Mouse (Mus musculus) megakaryocyte, adult 5-6 weeks (primary cell): ENCODE data around the gene Kdm2b. TPM values are rescaled to one million over a fixed set of nuclear protein-coding genes. Genes with fewer than 3 reads are reported as not detected.

Source experiments
- ATAC-seq: 2 replicates; pipeline ENCODE4 v1.8.0; 2016; ENCODE audit warnings: mild to moderate bottlenecking, inconsistent platforms; ENCODE audit not compliant: poor library complexity, severe bottlenecking
- total RNA-seq, 2 experiments: library from RNA; stranded (forward) in 1 of 2; stranded (reverse) in 1 of 2; fragments of 153-499, 151-499 nt in 1 of 2; fragments of 221-1000, 200-1000 nt in 1 of 2; gene quantifications; 2 replicates each; pipeline versions ENCODE4 v1.2.3 to v1.2.4; 2015 to 2017

The Kdm2b gene
- total RNA-seq, 2 experiments from 2014 or later, result 29.1 to 31.6 TPM

DNA sequence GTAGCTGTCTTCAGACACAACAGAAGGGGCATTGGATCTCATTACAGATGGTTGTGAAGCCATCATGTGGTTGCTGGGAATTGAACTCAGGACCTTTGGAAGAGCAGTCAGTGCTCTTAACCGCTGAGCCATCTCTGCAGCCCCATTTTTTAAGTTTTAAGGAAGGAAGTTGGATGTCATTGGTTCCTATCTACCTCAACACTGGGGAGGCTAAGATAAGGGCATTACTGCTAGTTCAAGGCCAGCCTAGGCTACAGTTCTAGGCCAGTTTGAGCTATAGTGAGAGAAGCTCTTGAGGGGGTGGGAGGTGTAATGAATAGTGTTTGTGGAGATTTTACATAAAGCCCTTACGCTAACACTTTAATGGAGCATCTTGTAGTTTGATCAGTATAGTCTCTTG is 126.6 kb downstream of the Kdm2b start:
- ATAC-seq, result no peak

DNA sequence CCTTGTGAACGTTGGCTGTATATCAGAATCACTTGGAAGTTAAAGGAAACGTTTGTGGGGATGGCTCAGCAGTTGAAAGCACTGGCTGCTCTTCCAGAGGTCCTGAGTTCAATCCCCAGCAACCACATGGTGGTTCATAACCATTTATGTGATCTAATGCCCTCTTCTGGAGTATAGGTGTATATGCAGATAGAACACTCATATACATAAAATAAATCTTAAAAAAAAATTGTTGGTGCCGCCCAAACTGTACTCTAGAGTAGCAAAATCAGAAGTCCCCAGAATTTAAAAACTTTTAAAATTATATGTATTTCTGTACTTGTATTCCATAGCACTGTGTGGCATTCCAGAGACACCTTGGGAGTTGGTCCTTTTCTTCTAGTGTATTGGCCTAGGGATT is 133.8 kb downstream of the Kdm2b start:
- no peak for ATAC-seq

DNA sequence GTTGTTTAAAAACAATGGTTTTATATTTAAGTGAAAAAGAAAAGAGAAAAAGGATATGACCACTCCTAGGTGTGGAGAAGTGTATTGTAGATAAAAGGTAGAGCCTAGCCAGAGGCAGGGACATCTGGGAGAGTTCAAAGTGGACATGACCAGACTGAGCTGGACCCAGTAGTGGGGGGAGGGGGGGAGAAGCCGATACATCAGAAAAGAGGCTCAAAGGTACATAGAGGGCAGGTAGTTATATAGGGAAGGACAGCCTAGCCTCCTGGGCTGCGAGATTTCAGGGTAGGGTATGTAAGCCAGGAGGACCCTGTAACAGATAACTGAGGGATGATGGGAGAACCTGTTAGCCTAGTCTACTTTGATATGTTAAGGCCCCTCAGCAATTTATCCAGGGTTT is 137.0 kb downstream of the Kdm2b start:
- no peak for ATAC-seq

DNA sequence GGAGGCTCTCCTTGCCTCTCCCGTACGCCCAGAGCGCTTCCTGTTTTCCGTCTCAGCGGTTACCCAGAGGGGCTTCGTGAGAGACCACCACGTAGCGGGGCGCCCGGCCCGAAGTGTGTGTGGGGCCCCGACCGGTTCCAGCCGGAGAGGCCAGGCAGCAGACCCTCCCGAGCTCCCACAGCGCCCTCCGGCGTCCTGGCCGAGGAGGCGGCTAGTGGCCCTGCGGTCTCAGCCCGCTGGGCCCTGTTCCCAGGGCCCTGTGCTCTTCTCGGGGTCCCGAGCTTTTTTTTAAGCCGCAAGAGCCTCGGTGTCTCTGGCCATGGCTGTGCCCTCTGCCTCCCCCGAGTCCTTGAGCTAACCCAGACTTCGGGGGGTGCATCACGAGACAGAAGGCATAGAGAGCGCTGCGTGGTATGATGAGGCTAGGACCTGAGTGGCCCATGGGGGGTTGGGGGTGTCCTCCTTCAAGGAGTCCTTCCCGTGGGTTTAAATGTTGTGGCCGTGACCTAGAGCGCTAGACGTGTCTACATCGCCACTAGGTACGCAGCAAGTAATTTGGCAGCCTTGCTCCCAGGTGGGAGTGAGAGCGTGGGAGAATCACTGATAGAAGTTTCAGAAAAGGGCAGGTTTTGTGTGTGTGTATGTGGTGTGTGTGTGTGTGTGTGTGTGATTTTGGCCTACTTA is 139.2 kb downstream of the Kdm2b start:
- peak; percentile 65 for ATAC-seq

DNA sequence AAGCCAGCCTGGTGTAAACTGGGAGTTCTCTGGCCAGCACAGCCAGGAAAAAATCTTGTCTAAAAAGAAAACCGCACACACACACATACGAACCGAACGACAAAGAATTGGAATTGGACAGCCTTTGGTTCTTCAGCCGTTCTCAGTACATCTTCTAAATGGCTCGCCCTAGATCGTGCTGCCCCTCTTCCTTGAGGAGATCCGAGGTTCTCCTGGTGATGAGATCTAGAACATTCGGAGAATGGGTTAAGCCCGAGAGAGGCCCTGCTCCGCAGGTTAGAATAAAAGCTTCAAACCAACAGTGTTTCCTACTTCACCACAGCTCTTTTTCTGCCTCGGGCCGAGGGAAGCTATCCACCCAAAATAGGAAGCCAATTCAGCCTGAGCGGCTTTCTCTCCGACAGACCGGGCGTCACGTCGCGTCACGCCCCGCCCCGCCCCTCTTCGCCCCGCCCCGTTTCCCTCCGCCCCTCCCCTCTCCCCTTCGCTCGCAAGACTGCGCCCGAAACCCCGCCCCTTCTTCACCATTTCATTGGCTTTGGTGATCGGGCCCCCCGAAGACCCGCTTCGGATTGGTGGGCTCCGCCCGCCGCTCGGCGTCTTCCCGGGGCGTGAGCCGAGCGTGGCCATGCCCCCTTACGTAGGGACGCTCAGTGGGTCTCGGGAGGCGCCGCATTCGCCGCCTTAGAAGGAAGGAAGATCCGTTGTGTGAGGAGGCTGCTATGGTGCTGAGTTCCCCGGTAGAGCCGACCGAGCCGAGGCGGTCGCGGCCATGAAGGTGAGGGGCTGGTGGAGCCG is 139.9 kb downstream of the Kdm2b start, which contains the start of gene Rnf34:
Gene Rnf34 (plus strand): TSS at position 528 of the 798 bp plus-strand sequence.
- ATAC-seq, result peak; percentile 96

DNA sequence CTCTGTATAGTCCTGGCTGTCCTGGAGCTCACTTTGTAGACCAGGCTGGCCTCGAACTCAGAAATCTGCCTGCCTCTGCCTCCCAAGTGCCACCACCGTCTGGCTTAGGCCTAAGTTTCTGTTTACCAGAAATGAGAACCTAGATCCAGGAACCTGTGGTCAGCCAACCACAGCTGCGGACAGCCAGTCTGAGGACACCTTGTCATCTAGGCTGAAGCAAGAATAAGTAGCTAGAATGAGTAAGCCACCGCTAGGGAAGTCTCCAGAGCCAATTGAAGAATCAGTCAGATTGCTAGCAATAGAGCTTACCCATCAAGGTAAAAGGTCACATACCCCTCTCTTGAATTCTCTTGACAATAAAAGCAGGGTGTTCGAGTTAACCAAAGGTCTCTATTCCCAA is 145.8 kb downstream of the Kdm2b start:
- ATAC-seq, result peak; percentile 100

DNA sequence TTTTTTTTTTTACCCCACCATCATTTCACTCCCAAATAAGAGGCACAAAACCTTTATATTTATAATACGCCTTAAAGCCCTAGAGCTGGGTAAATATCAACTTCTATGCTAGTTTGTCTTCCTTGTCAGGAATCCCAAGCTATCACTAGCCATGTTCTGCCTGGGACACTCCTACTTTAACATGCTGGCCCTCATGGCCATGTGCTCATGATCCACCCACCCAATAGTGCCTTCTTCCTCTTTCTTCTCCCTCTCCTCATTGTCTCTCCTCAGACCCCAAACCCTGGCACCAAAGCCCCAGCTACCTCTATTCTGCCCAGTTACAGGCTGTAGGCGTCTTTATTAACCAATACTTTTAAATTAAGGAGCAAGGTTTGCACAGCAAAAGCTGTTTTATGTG is 148.5 kb downstream of the Kdm2b start:
- no peak for ATAC-seq

DNA sequence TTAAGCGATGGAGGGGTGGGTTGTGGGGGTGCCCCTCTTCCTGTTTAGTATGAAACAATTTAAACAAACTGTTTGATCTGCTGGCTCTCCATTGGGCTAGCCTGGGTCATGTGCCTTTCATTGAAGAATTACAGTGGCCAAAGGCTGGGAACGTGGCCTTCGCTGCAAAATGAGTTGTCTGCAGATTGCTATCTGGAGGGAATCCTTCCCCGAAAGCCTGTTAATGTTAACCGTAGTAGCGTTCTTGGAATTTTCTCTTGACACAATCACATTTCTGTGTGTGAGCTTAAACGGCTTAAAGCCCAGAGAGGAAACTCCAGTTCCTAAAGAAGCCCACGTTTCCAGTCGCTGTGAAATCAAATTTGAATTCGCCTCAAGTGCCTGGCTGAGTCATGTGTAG is 156.6 kb downstream of the Kdm2b start:
- no peak for ATAC-seq

DNA sequence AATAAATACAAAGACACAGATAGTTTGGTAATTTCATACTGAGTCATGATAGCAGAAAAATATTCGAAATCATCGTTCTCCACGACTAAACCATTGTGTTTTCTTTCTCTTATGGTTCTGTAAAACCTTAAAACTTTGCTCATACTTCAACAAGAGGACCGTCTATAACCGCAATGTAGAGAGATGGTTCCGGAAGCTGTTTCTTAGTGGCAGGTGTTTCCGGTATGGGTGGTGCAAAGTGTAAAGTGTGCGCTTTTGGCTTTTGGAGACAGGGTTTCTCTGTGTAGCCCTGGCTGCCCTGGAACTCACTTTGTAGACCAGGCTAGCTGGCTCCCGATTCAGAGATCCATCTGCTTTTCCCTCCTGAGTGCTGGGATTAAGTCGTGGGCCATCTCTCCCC is 157.1 kb downstream of the Kdm2b start:
- ATAC-seq, result no peak

DNA sequence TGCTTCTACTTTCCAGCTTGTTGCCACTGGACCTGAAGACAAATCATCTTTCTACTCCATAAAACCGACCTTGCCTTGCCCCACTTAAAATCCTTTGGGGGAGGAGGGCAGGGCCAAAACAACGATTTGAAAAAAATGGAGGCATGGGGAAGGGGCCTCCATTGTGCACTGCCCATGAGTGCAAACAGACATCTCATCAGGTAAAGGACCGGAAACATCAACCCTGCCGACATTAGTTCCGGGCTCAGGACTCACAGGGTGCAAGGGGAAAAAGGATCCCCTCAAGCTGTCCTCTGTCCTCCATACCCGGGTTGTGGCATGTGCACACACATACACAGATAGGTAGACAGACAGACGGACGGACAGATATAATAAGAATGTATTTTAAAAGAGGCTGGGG is 164.5 kb downstream of the Kdm2b start:
- ATAC-seq, result no peak

DNA sequence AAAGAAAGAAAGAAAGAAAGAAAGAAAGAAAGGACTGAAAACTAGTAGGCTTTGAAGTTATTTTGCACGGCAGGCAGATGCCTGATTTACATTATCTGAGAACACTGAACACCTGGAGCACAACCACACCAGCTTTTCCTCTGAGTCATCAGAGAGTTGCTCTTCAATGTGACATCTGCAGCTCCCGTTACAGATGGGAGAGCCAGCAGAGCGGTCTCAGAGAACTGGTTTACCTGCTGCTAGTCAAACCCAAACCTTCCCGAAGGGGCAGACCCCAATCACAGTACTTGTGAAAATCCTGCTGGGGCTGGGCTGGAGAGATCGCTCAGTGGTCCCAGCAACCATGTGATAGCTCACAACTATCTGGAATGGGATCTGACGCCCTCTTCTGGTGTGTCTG is 165.2 kb downstream of the Kdm2b start:
- no peak for ATAC-seq

DNA sequence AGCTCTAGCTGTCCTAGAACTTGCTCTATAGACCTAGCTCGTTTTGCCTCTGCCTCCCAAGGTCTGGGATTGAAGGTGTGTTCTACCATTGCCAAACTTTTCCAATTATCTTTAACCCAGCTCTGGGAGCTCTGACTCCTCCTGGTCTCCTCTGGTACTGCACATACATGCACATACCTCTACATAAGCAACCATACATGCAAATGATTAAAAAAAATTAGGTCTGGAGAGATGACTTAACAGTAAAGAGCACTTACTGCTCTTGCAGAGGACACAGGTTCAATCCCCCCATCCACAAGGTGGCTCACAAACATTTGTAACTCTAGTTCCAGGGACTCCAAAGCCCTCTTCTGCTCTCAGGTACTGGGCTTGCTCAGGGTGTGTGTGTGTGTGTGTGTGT is 165.6 kb downstream of the Kdm2b start:
- ATAC-seq, result no peak

DNA sequence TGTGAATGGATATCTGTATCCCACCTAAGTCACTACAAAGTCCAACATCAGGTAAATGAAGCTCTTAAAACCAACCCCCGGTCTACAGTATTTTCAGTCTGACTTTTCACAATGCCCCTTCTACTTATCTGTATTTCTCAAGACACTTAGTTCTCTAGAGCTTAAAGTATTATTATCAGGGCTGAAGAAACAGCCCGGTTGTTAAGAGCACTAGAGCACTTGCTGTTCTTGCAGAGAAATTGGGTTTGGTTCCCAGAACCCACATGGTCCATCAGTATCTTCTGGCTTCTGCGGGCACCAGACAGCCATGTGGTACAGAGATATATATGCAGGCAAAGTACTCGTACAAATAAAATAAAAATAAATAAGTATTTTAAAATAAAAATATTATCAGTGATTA is 167.2 kb downstream of the Kdm2b start:
- no peak for ATAC-seq

DNA sequence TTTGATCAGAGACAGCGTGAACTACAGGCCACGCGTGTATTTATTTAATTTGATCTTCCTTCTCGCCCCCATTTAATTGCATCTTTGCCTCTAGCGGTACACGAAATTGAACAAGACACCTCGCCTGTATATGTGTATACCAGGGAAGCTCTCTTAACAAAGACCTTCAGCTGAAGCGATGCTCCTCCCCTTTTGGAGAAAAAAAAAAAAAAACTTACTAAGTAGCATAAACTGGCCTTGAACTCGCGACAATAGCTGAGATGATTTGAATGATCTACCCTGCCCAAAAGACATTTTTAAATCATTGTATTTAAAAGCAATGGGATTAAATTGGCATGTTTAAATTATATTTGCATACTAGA is 168.1 kb downstream of the Kdm2b start:
- ATAC-seq, result peak; percentile 34

DNA sequence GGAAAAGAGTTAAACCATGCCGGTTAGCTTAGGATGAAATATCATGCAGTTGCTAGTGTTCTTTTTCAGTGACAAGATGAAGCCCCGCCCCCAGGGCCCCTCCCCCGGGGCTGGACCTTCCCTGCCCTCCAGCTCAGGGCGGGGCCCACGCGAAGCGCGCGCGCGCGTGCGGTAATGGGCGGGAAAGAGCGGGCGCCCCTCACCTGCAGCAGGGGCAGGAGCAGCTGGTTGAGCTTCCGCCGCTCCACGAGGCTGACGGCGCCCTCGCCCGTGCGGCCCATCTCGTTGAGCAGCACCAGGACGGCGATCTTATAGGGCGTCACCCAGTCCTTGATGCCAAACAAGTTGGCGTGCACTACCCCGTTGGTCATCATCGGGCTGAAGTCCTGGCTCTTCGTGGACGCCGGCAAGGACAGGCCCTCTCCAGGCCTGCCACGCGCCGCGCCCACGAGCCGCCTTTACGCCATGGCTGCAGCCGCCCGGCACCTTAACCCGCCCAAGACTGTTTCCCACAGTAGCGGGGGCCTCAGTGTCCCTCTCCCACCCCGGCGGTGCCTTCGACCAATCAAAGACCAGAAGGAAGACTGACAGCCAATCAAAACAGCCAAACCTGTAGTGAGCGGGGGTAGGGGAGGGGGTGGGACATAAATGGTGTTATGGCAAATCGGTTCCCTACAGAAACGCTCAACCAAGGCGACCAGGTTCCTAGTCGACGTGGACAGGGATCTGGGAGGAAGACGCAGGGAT is 168.7 kb downstream of the Kdm2b start, which contains the start of gene Anapc5:
Gene Anapc5 (minus strand): TSS at position 563 of the 747 bp plus-strand sequence.
- ATAC-seq, result peak; percentile 98

Other genes with a start within 250 kb of the Kdm2b start
- 70.6 and 86.6 TPM in 2 replicates for gene Camkk2, start 210.4 kb downstream of the Kdm2b start, total RNA-seq (2015)
- gene Camkk2, start 210.4 kb downstream of the Kdm2b start, total RNA-seq (2017), result 83.6 and 94.3 TPM in 2 replicates
- 152 and 159 TPM in 2 replicates for gene Anapc5, start 168.5 kb downstream of the Kdm2b start, total RNA-seq (2015)
- 243 and 247 TPM in 2 replicates for gene Anapc5, start 168.5 kb downstream of the Kdm2b start, total RNA-seq (2017)
- 10.5 and 13.5 TPM in 2 replicates for gene Rnf34, start 139.8 kb downstream of the Kdm2b start, total RNA-seq (2015)
- gene Rnf34, start 139.8 kb downstream of the Kdm2b start, total RNA-seq (2017), result 25.2 and 25.3 TPM in 2 replicates
- gene Orai1, start 25.3 kb upstream of the Kdm2b start, total RNA-seq (2015), result 80.5 and 87.4 TPM in 2 replicates
- 21.0 and 21.8 TPM in 2 replicates for gene Orai1, start 25.3 kb upstream of the Kdm2b start, total RNA-seq (2017)
- not detected in 2 replicates for gene Morn3, start 57.2 kb upstream of the Kdm2b start, total RNA-seq (2015)
- gene Morn3, start 57.2 kb upstream of the Kdm2b start, total RNA-seq (2017), result not detected in 2 replicates
- 0.87 and 2.5 TPM in 2 replicates for gene Tmem120b, start 78.6 kb upstream of the Kdm2b start, total RNA-seq (2015)
- gene Tmem120b, start 78.6 kb upstream of the Kdm2b start, total RNA-seq (2017), result 0.29 and 1.3 TPM in 2 replicates
- gene Rhof, start 142.9 kb upstream of the Kdm2b start, total RNA-seq (2015), result 5.4 and 7.6 TPM in 2 replicates
- 6.4 and 6.5 TPM in 2 replicates for gene Rhof, start 142.9 kb upstream of the Kdm2b start, total RNA-seq (2017)
- gene Setd1b, start 152.4 kb upstream of the Kdm2b start, total RNA-seq (2015), result 40.4 and 44.9 TPM in 2 replicates
- 4.1 and 8.7 TPM in 2 replicates for gene Setd1b, start 152.4 kb upstream of the Kdm2b start, total RNA-seq (2017)
- 14.0 and 24.6 TPM in 2 replicates for gene Psmd9, start 179.6 kb upstream of the Kdm2b start, total RNA-seq (2015)
- gene Psmd9, start 179.6 kb upstream of the Kdm2b start, total RNA-seq (2017), result 9.6 and 20.4 TPM in 2 replicates
- gene Hpd, start 192.9 kb upstream of the Kdm2b start, total RNA-seq (2015), result not detected in 2 replicates
- gene Hpd, start 192.9 kb upstream of the Kdm2b start, total RNA-seq (2017), result not detected in 2 replicates